Mouse (Mus musculus) lung, adult 2 months (tissue): Measurements from ENCODE around the gene Arl8b.

ENCODE experiments used
- CTCF ChIP-seq: fragments of 200-500 bp; IDR thresholded peaks from 2 replicates; pipeline ENCODE4 v1.5.1; 2011; ENCODE audit warnings: mild to moderate bottlenecking, low read length, control low read depth; ENCODE audit not compliant: insufficient read depth
- POLR2A ChIP-seq: fragments of 200-500 bp; IDR thresholded peaks from 2 replicates; pipeline ENCODE4 v1.6.1; 2011; ENCODE audit warnings: low read depth, mild to moderate bottlenecking, control low read depth, low read length, borderline replicate concordance; ENCODE audit errors: extremely low read depth

GRCm38 (mm10) chr6:108839432-108839831 is 56.5 kb downstream of the Arl8b start:
- no peak for TF ChIP-seq CTCF
- TF ChIP-seq POLR2A: no peak
